Mouse (Mus musculus): ENCODE measurements around the gene Nfkbid.

Gene Nfkbid

DNA sequence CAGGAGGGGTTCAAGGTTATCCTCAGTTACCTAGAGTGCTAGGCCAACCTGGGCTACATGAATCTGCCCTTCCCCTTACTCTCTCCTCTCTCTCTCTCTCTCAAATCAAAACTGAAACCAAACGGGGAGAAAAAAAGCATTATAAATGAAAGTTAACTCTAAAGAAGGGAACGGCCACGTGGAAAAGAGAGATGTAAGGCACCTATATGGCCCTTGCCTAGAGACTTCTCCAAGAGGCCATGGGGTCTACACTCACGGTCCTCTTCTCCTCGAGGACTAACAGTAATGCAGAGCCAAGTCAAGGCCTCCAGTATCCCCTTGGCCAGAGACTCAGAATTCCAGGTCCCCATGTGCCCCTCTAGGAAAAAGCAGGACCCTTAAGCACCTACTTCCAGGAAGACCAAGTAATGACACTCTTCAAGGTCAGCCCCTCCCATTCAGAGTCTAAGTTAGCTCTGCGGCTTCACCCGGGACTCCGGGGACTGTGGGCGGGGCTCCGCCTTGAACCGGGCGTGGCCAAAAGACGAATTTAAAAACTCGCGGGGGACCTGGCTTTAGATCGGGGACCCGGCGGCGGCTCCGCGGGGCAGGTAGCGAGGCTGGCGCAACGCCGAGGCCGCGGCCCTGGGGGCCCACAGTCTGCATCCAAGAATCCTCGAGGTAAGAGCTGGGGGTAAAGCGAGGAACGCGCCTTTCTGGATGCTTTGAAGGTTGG, at the start of gene Nfkbid:
TSS of gene Nfkbid (plus strand) at position 558 of the 715 bp plus-strand sequence.
- no peak for TF ChIP-seq GATA4 (IDR thresholded peaks at IDR 0.05; ENCODE audit: insufficient replicate concordance, low read length)

GRCm38 (mm10) chr7:30373501-30373962, 48.0 kb upstream of the Nfkbid start:
- peak; percentile 99 for TF ChIP-seq GATA4 (IDR thresholded peaks at IDR 0.05; ENCODE audit: insufficient replicate concordance, low read length)

DNA sequence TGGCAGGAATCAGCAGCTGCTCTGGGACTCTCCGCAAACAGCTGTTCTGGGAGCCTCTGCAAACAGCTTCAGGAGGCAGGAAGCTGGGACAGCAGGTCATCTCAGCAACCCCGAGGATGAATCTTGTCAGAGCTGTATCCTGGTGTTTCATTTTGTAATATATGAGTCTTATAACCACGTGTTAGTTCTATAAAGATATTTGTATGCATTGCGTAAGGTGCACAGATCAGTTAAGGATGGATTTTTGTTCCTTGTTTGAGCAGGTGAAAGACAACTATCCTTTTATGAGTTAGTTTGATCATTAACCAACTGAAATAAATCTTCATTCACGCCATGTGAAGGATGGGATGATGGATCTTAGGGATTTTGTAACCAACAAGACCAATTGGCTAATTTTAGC, 41.5 kb upstream of the Nfkbid start:
- no peak for TF ChIP-seq GATA4 (IDR thresholded peaks at IDR 0.05; ENCODE audit: insufficient replicate concordance, low read length)

DNA sequence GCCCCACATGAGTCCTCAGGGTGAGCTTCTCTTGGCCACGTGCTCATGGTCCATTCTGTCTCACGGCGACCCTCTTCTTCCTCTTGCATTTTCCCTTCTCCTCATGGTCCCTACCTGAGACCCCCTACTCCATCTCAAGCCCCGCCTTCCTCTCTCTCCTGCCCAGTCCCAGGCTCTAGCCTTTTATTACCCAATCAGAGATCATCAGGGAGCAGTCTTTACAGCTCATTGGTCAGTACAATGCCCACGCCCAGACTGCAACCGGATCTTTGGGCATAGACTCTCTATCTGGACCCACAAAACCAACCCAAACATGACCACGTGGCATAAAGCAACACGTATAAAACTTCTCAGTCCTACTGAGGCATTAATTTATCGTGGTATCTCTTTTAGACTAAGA, 37.4 kb upstream of the Nfkbid start:
- no peak for TF ChIP-seq GATA4 (IDR thresholded peaks at IDR 0.05; ENCODE audit: insufficient replicate concordance, low read length)

DNA sequence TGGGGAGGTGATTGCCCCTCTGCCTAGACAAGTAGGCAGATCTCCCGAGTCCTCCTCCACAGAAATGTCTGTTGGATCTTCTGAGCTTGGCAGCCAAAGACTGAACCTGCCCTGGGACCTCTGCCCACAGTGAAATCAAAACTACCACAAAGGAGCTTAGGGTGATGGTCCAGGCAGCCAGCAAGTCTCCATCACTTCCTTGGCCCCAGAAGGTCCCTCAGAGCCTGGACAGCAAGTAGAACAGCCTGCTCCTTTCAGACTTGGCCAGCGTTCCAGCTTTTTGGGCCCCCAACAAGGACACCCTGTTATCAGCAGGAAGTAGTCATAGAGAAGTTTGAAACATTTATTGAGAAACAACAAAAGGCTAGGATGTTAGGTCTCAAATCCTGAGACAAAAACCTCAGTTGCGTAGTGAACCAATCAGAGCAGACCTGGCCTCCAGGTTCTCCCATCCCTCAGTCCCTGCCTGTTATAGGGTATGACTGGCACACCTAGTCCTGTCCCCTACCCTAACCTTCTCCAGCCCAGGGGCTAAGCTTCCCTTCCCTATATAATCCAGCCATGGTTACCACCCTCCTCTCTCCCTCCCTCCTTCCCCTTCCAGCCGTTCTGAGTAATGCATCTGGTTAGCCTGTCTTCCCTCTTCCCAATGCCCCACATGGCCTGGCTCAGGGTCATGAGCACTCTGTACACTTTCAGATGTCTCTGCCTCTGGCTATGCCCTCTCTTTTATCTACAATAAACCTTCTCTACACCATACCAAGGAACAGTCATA, 28.6 kb upstream of the Nfkbid start:
- TF ChIP-seq GATA4 (IDR thresholded peaks at IDR 0.05; ENCODE audit: insufficient replicate concordance, low read length), result no peak

- TF ChIP-seq GATA4 (IDR thresholded peaks at IDR 0.05; ENCODE audit: insufficient replicate concordance, low read length), result no peak
Observed at GRCm38 (mm10) chr7:30393631-30394030, 27.9 kb upstream of the Nfkbid start.

DNA sequence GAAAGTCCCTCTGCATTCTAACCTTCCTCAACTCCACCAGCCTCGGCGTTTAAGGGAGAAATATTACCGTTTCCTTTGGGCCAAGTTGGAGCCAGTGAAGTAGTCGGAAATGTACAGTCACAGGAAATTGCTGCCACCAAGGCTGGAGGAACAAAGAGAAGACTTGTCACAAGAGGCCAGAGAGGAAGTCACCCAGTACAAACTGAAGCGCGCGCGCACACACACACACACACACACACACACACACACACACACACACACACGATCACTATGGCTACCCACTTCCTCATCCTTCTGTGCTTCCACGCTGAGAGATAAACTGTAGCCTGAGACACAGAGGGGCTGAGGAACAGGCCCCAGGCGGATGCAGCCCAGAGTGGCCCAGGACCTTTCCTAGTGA, 27.2 kb upstream of the Nfkbid start:
- TF ChIP-seq GATA4 (IDR thresholded peaks at IDR 0.05; ENCODE audit: insufficient replicate concordance, low read length), result peak; percentile 78

DNA sequence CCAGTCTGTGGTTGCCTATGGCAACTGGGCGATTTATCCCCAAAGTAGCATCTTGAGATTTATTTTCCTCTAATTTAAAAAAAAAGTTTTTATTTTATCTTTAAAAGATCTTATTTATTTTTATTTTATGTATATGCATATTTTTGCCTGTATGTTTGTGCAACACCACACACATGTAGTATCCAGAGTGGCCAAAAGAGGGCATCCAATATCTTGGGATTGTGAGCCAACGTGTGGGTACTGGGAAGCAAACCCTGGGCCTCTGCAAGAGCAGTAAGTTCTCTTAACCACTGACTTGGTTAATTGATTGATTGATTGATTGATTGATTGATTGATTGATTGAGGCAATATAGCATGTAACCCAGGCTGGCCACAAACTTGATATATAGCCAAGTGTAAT, 26.7 kb upstream of the Nfkbid start:
- TF ChIP-seq GATA4 (IDR thresholded peaks at IDR 0.05; ENCODE audit: insufficient replicate concordance, low read length), result no peak

GRCm38 (mm10) chr7:30399671-30400070, 21.9 kb upstream of the Nfkbid start:
- TF ChIP-seq GATA4 (IDR thresholded peaks at IDR 0.05; ENCODE audit: insufficient replicate concordance, low read length), result no peak

DNA sequence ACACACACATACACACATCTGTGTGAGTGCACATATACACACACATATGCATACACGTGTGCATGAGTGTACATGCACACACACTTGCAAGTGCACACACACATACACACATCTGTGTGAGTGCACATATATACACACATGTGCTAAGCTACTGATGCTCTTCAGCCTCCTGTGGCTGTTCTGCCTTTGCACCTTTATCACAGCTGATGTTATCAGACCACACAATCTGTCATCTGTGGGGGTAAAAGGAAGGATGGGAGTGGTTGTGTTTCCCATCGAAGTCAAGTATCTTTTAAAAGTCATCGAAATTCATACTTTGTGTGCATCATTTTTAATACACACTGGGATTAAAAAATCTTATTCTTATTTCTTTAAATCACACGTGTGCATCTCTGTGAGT, 19.2 kb upstream of the Nfkbid start:
- no peak for TF ChIP-seq GATA4 (IDR thresholded peaks at IDR 0.05; ENCODE audit: insufficient replicate concordance, low read length)

- no peak for TF ChIP-seq GATA4 (IDR thresholded peaks at IDR 0.05; ENCODE audit: insufficient replicate concordance, low read length)
Observed at GRCm38 (mm10) chr7:30408639-30409038, 12.9 kb upstream of the Nfkbid start.

DNA sequence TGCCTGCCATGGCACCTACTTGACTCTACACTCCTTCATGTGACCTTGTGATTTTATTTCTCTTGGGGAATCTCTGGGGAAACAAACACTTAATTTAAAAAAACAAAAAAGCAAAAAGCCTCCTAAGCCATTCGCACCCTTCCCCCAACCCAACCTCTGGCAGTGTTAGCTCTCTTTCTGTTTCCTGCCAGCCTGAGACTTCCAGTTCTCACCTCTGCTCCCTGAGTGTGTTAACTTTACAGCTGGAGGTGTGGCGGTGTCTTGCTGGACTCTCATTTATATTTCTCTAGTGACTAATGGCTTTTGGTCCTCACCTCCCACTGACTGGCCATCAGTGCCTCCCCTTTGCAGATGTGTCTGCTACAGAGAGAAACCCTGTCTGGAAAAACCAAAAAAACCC, 11.7 kb upstream of the Nfkbid start:
- TF ChIP-seq GATA4 (IDR thresholded peaks at IDR 0.05; ENCODE audit: insufficient replicate concordance, low read length), result no peak

DNA sequence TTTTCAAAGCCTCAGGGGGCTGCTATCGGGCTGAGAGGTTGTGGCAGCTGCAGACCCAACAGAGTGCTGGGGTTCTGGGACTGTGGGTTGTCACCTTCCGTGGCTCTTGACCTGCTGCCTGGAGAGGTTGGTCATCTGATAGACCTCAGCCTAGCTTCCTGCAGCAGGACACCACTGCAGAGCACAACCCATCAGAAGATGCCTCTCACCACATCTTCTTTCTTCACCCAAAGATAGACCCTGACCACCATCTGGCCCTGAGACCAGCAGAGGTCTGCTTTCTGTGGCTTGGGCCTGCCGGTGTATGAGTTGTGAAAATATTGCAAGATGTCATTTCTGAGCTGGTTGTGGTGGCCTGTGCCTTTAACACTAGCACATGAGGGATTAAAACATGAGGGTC, 10.5 kb upstream of the Nfkbid start:
- TF ChIP-seq GATA4 (IDR thresholded peaks at IDR 0.05; ENCODE audit: insufficient replicate concordance, low read length), result no peak

- TF ChIP-seq GATA4 (IDR thresholded peaks at IDR 0.05; ENCODE audit: insufficient replicate concordance, low read length), result no peak
Observed at GRCm38 (mm10) chr7:30412735-30413147, 8.8 kb upstream of the Nfkbid start.

- no peak for TF ChIP-seq GATA4 (IDR thresholded peaks at IDR 0.05; ENCODE audit: insufficient replicate concordance, low read length)
Observed at GRCm38 (mm10) chr7:30413596-30413995, 7.9 kb upstream of the Nfkbid start, which contains the start of gene Tyrobp. Gene Tyrobp (plus strand): TSS chr7:30413760.

GRCm38 (mm10) chr7:30417856-30418255, 3.7 kb upstream of the Nfkbid start:
- no peak for TF ChIP-seq GATA4 (IDR thresholded peaks at IDR 0.05; ENCODE audit: insufficient replicate concordance, low read length)

Measured in liver, adult (tissue).